Mouse (Mus musculus) midbrain, postnatal 0 days (tissue): ENCODE measurements around the gene Crispld2. TPM values are rescaled to one million over a fixed set of nuclear protein-coding genes. Genes with fewer than 3 reads are reported as not detected.

Experiments
- ATAC-seq: fragments of 200-750 bp; cut with Nextera tagmentation; 2 replicates; pipeline ENCODE4 v1.8.0; 2017; ENCODE audit warnings: moderate number of reproducible peaks, mild to moderate bottlenecking, moderate TSS enrichment, moderate library complexity; ENCODE audit not compliant: low FRiP score
- DNase-seq: peaks from one replicate; pipeline ENCODE4 v3.0.0-alpha.2; 2015; ENCODE audit warnings: low spot score
- H3K27ac ChIP-seq: fragments of 300-500 bp; sonication (generic); 2 replicates; pipeline ENCODE4 v1.5.1; 2014; ENCODE audit warnings: low read depth, mild to moderate bottlenecking, low read length, mixed read lengths
- H3K27me3 ChIP-seq: fragments of 300-500 bp; sonication (generic); 2 replicates; pipeline ENCODE4 v1.6.1; 2014; ENCODE audit warnings: low read length, control low read depth, mixed read lengths; ENCODE audit not compliant: insufficient read depth
- H3K36me3 ChIP-seq: fragments of 300-500 bp; sonication (generic); 2 replicates; pipeline ENCODE4 v1.6.1; 2014; ENCODE audit warnings: low read length, control low read depth, mixed read lengths; ENCODE audit not compliant: insufficient read depth
- H3K4me1 ChIP-seq: fragments of 300-500 bp; sonication (generic); 2 replicates; pipeline ENCODE4 v1.6.1; 2014; ENCODE audit warnings: mild to moderate bottlenecking, control low read depth, antibody characterized with exemption, low read length, mixed read lengths; ENCODE audit not compliant: insufficient read depth
- H3K4me2 ChIP-seq: fragments of 300-500 bp; sonication (generic); 2 replicates; pipeline ENCODE4 v1.6.1; 2014; ENCODE audit warnings: low read depth, mild to moderate bottlenecking, low read length, mixed read lengths; ENCODE audit not compliant: poor library complexity, severe bottlenecking
- H3K4me3 ChIP-seq: fragments of 300-500 bp; sonication (generic); 2 replicates; pipeline ENCODE4 v1.5.1; 2014; ENCODE audit warnings: low read depth, mild to moderate bottlenecking, low read length, moderate library complexity
- H3K9ac ChIP-seq: fragments of 300-500 bp; sonication (generic); replicated peaks from 2 replicates; pipeline ENCODE4 v1.6.1; 2014; ENCODE audit warnings: mild to moderate bottlenecking, low read length, moderate library complexity, mixed read lengths; ENCODE audit not compliant: poor library complexity, severe bottlenecking
- H3K9me3 ChIP-seq: fragments of 300-500 bp; sonication (generic); 2 replicates; pipeline ENCODE4 v1.6.1; 2016; ENCODE audit warnings: low read length, control low read depth
- CTCF ChIP-seq: IDR thresholded peaks from 2 replicates; pipeline ENCODE4 v1.5.1; 2016; ENCODE audit warnings: antibody characterized with exemption, mild to moderate bottlenecking
- WGBS: fragments of 180-500 bp; shearing (Covaris S2); extraction: QIAGEN DNeasy Blood & Tissue Kit; methylation state at CpG from one replicate; pipeline ENCODE4 v1.1.7; 2014; 5-methylcytosine and 5-hydroxymethylcytosine counted together
- polyA plus RNA-seq: library from polyadenylated mRNA; unstranded; fragments of >200 nt; fragmentation: Nextera tagmentation; extraction: Ambion mirVana; gene quantifications from 2 replicates; pipeline ENCODE4 v1.2.1, GENCODE M21; 2015
- total RNA-seq: library from RNA; depleted of rRNA; stranded (reverse); fragments of >200 nt; gene quantifications from 2 replicates; pipeline ENCODE4 v1.2.3, GENCODE M21; 2014

Gene Crispld2
- total and polyA plus RNA-seq, 2 experiments from 2014 or later: 4.1 to 5.3 TPM

GRCm38 (mm10) chr8:120037199-120037598, 45.0 kb downstream of the Crispld2 start:
- Histone ChIP-seq H3K9ac (no peak overlapping the region), H3K4me2 (no peak overlapping the region), H3K9me3 (no peaks in the 10 kb centered on the region), H3K4me1 (no peaks in the 10 kb centered on the region), H3K36me3 (no peaks in the 10 kb centered on the region), H3K27ac (no peak overlapping the region), H3K27me3 (no peaks in the 10 kb centered on the region), H3K4me3 (no peak overlapping the region)
- WGBS: 85% methylated on average over 15 of the region's 15 CpGs
- no peak for TF ChIP-seq CTCF
- DNase-seq (peak; percentile 41), ATAC-seq (no peak)

- no peaks in the 10 kb centered on the region for H3K4me1 ChIP-seq
- no peak overlapping the region for H3K4me2 ChIP-seq
- no peak overlapping the region for H3K9ac ChIP-seq
- H3K27me3 ChIP-seq: no peaks in the 10 kb centered on the region
- WGBS: 82% methylated on average over 8 of the region's 8 CpGs
- no peaks in the 10 kb centered on the region for H3K36me3 ChIP-seq
- ATAC-seq (no peak), DNase-seq (no peak)
- no peak for TF ChIP-seq CTCF
- no peak overlapping the region for H3K4me3 ChIP-seq
- no peaks in the 10 kb centered on the region for H3K9me3 ChIP-seq
- no peak overlapping the region for H3K27ac ChIP-seq
Measured at GRCm38 (mm10) chr8:120037611-120038010, 45.4 kb downstream of the Crispld2 start.

- DNase-seq (no peak), ATAC-seq (no peak)
- no peak overlapping the region for H3K27ac ChIP-seq
- no peak for TF ChIP-seq CTCF
- H3K27me3 ChIP-seq: no peaks in the 10 kb centered on the region
- no peak overlapping the region for H3K9ac ChIP-seq
- H3K4me1 ChIP-seq: no peaks in the 10 kb centered on the region
- H3K4me2 ChIP-seq: no peak overlapping the region
- H3K9me3 ChIP-seq: no peaks in the 10 kb centered on the region
- H3K4me3 ChIP-seq: no peak overlapping the region
- WGBS: 90% methylated on average over 12 of the region's 12 CpGs
- H3K36me3 ChIP-seq: no peaks in the 10 kb centered on the region
Measured at GRCm38 (mm10) chr8:120038741-120039140, 46.5 kb downstream of the Crispld2 start.

- DNase-seq (no peak), ATAC-seq (no peak)
- H3K27me3 ChIP-seq: no peaks in the 10 kb centered on the region
- H3K9ac ChIP-seq: no peak overlapping the region
- no peak overlapping the region for H3K4me2 ChIP-seq
- no peak overlapping the region for H3K27ac ChIP-seq
- H3K4me1 ChIP-seq: no peaks in the 10 kb centered on the region
- no peaks in the 10 kb centered on the region for H3K9me3 ChIP-seq
- no peaks in the 10 kb centered on the region for H3K36me3 ChIP-seq
- WGBS: 83% methylated on average over 11 of the region's 11 CpGs
- TF ChIP-seq CTCF: no peak
- no peak overlapping the region for H3K4me3 ChIP-seq
Measured at GRCm38 (mm10) chr8:120039313-120039919, 47.2 kb downstream of the Crispld2 start.

GRCm38 (mm10) chr8:120040861-120041260, 48.6 kb downstream of the Crispld2 start:
- H3K36me3 ChIP-seq: no peaks in the 10 kb centered on the region
- H3K4me3 ChIP-seq: no peak overlapping the region
- no peak overlapping the region for H3K9ac ChIP-seq
- H3K4me1 ChIP-seq: no peaks in the 10 kb centered on the region
- ATAC-seq (no peak), DNase-seq (no peak)
- no peak overlapping the region for H3K27ac ChIP-seq
- WGBS: 67% methylated on average over 1 of the region's 1 CpGs
- H3K27me3 ChIP-seq: no peaks in the 10 kb centered on the region
- no peak overlapping the region for H3K4me2 ChIP-seq
- H3K9me3 ChIP-seq: no peaks in the 10 kb centered on the region
- no peak for TF ChIP-seq CTCF

GRCm38 (mm10) chr8:120042542-120043312, 50.5 kb downstream of the Crispld2 start:
- Histone ChIP-seq H3K4me1 (no peaks in the 10 kb centered on the region), H3K9me3 (no peaks in the 10 kb centered on the region), H3K27me3 (no peaks in the 10 kb centered on the region), H3K4me2 (no peak overlapping the region), H3K4me3 (no peak overlapping the region), H3K9ac (no peak overlapping the region), H3K27ac (no peak overlapping the region), H3K36me3 (no peaks in the 10 kb centered on the region)
- ATAC-seq (no peak), DNase-seq (no peak)
- 81% methylated on average over 10 of the region's 10 CpGs for WGBS
- TF ChIP-seq CTCF: no peak
